Mouse (Mus musculus) midbrain, embryonic 16.5 days (tissue): ENCODE data around the gene S1pr1. TPM values are rescaled to one million over a fixed set of nuclear protein-coding genes. Genes with fewer than 3 reads are reported as not detected.

ENCODE experiments used
- ATAC-seq: fragments of 200-750 bp; cut with Nextera tagmentation; 2 replicates; pipeline ENCODE4 v1.8.0; 2017; ENCODE audit warnings: moderate TSS enrichment
- H3K27ac ChIP-seq: fragments of 300-500 bp; sonication (generic); 2 replicates; pipeline ENCODE4 v1.5.1; 2014; ENCODE audit warnings: mild to moderate bottlenecking, low read length, mixed read lengths
- H3K27me3 ChIP-seq: fragments of 300-500 bp; sonication (generic); 2 replicates; pipeline ENCODE4 v1.6.1; 2014; ENCODE audit warnings: low read depth, low read length, mixed read lengths; ENCODE audit not compliant: control insufficient read depth, insufficient read depth
- H3K36me3 ChIP-seq: fragments of 300-500 bp; sonication (generic); 2 replicates; pipeline ENCODE4 v1.6.1; 2014; ENCODE audit warnings: mild to moderate bottlenecking, low read length, moderate library complexity, mixed read lengths; ENCODE audit not compliant: control insufficient read depth, insufficient read depth
- H3K4me1 ChIP-seq: fragments of 300-500 bp; sonication (generic); 2 replicates; pipeline ENCODE4 v1.6.1; 2014; ENCODE audit warnings: mild to moderate bottlenecking, low read length, mixed read lengths; ENCODE audit not compliant: control insufficient read depth, insufficient read depth
- H3K4me2 ChIP-seq: fragments of 300-500 bp; sonication (generic); 2 replicates; pipeline ENCODE4 v1.6.1; 2014; ENCODE audit warnings: mild to moderate bottlenecking, low read length, mixed read lengths
- H3K4me3 ChIP-seq: fragments of 300-500 bp; sonication (generic); 2 replicates; pipeline ENCODE4 v1.5.1; 2014; ENCODE audit warnings: low read depth, mild to moderate bottlenecking, low read length, moderate library complexity, mixed read lengths
- H3K9ac ChIP-seq: fragments of 300-500 bp; sonication (generic); 2 replicates; pipeline ENCODE4 v1.6.1; 2014; ENCODE audit warnings: low read depth, low read length, mixed read lengths
- H3K9me3 ChIP-seq: fragments of 300-500 bp; sonication (generic); replicated peaks from 2 replicates; pipeline ENCODE4 v1.6.1; 2014; ENCODE audit warnings: mild to moderate bottlenecking, low read length, mixed read lengths; ENCODE audit not compliant: control insufficient read depth, poor library complexity, severe bottlenecking
- WGBS: fragments of 180-500 bp; shearing (Covaris S2); extraction: QIAGEN DNeasy Blood & Tissue Kit; methylation state at CpG from one replicate; pipeline ENCODE4 v1.1.7; 2014; 5-methylcytosine and 5-hydroxymethylcytosine counted together
- polyA plus RNA-seq: library from polyadenylated mRNA; unstranded; fragments of >200 nt; fragmentation: Nextera tagmentation; extraction: Ambion mirVana; gene quantifications from 2 replicates; pipeline ENCODE4 v1.2.1, GENCODE M21; 2015

Gene S1pr1
- polyA plus RNA-seq, 1 experiment from 2014 or later = 29.9 TPM

- no peak overlapping the region for H3K27ac ChIP-seq
- no peak overlapping the region for H3K4me2 ChIP-seq
- H3K9me3 ChIP-seq = no peaks in the 10 kb centered on the region
- no peak overlapping the region for H3K9ac ChIP-seq
- no peak overlapping the region for H3K4me3 ChIP-seq
- ATAC-seq = no peak
- no peaks in the 10 kb centered on the region for H3K36me3 ChIP-seq
- no peaks in the 10 kb centered on the region for H3K27me3 ChIP-seq
- WGBS = 96% methylated on average over 11 of the region's 11 CpGs
- H3K4me1 ChIP-seq = no peaks in the 10 kb centered on the region
Observed at GRCm38 (mm10) chr3:115745088-115745487, 30.2 kb upstream of the S1pr1 start.

GRCm38 (mm10) chr3:115738524-115738923 is 23.7 kb upstream of the S1pr1 start:
- H3K4me1 ChIP-seq = 0 out of 2 replicates have a peak, but pooled peaks cover 4% of the 10 kb centered on the region
- no peak overlapping the region for H3K4me3 ChIP-seq
- no peak overlapping the region for H3K4me2 ChIP-seq
- no peak overlapping the region for H3K27ac ChIP-seq
- no peaks in the 10 kb centered on the region for H3K27me3 ChIP-seq
- 38% methylated on average over 2 of the region's 2 CpGs for WGBS
- no peaks in the 10 kb centered on the region for H3K9me3 ChIP-seq
- 0 out of 2 replicates have a peak, but pooled peaks have one; percentile 56 for ATAC-seq
- H3K9ac ChIP-seq = no peak overlapping the region
- no peaks in the 10 kb centered on the region for H3K36me3 ChIP-seq

GRCm38 (mm10) chr3:115737785-115738318 is 23.0 kb upstream of the S1pr1 start:
- Histone ChIP-seq H3K36me3 (no peaks in the 10 kb centered on the region), H3K27me3 (no peaks in the 10 kb centered on the region), H3K9ac (no peak overlapping the region), H3K27ac (no peak overlapping the region), H3K4me3 (no peak overlapping the region), H3K9me3 (no peaks in the 10 kb centered on the region), H3K4me1 (0 out of 2 replicates have a peak, but pooled peaks cover 4% of the 10 kb centered on the region), H3K4me2 (no peak overlapping the region)
- 26% methylated on average over 11 of the region's 11 CpGs for WGBS
- peak; percentile 60; the same call in 1 of the 2 replicates for ATAC-seq

- Histone ChIP-seq H3K4me3 (no peak overlapping the region), H3K9ac (no peak overlapping the region), H3K4me2 (no peak overlapping the region), H3K36me3 (no peaks in the 10 kb centered on the region), H3K27ac (no peak overlapping the region), H3K4me1 (0 out of 2 replicates have a peak, but pooled peaks cover 4% of the 10 kb centered on the region), H3K9me3 (no peaks in the 10 kb centered on the region), H3K27me3 (no peaks in the 10 kb centered on the region)
- WGBS = 85% methylated on average over 3 of the region's 3 CpGs
- ATAC-seq = no peak
Observed at GRCm38 (mm10) chr3:115735540-115735939, 20.7 kb upstream of the S1pr1 start.

GRCm38 (mm10) chr3:115734841-115735240 is 20.0 kb upstream of the S1pr1 start:
- no peak for ATAC-seq
- WGBS = 82% methylated on average over 3 of the region's 3 CpGs

GRCm38 (mm10) chr3:115730336-115730735 is 15.5 kb upstream of the S1pr1 start:
- H3K27me3 ChIP-seq = no peaks in the 10 kb centered on the region
- H3K9ac ChIP-seq = no peak overlapping the region
- WGBS = 96% methylated on average over 7 of the region's 7 CpGs
- no peak overlapping the region for H3K4me3 ChIP-seq
- H3K27ac ChIP-seq = no peak overlapping the region
- H3K36me3 ChIP-seq = no peaks in the 10 kb centered on the region
- ATAC-seq = no peak
- no peaks in the 10 kb centered on the region for H3K9me3 ChIP-seq
- H3K4me2 ChIP-seq = no peak overlapping the region
- no peaks in the 10 kb centered on the region for H3K4me1 ChIP-seq

More at GRCm38 (mm10) chr3:115734841-115735240, 20.0 kb upstream of the S1pr1 start:
- Histone ChIP-seq H3K36me3 (no peaks in the 10 kb centered on the region), H3K4me2 (no peak overlapping the region), H3K27me3 (no peaks in the 10 kb centered on the region), H3K4me3 (no peak overlapping the region), H3K27ac (no peak overlapping the region), H3K4me1 (0 out of 2 replicates have a peak, but pooled peaks cover 4% of the 10 kb centered on the region), H3K9me3 (no peaks in the 10 kb centered on the region), H3K9ac (no peak overlapping the region)

- 65% methylated on average over 7 of the region's 7 CpGs for WGBS
- no peak overlapping the region for H3K9ac ChIP-seq
- no peaks in the 10 kb centered on the region for H3K9me3 ChIP-seq
- no peak overlapping the region for H3K27ac ChIP-seq
- H3K4me2 ChIP-seq = no peak overlapping the region
- H3K27me3 ChIP-seq = no peaks in the 10 kb centered on the region
- no peak overlapping the region for H3K4me3 ChIP-seq
- H3K4me1 ChIP-seq = no peaks in the 10 kb centered on the region
- ATAC-seq = no peak
- no peaks in the 10 kb centered on the region for H3K36me3 ChIP-seq
Observed at GRCm38 (mm10) chr3:115729187-115729586, 14.3 kb upstream of the S1pr1 start.

GRCm38 (mm10) chr3:115728211-115728610 is 13.3 kb upstream of the S1pr1 start:
- 39% methylated on average over 3 of the region's 3 CpGs for WGBS
- Histone ChIP-seq H3K9ac (no peak overlapping the region), H3K4me3 (no peak overlapping the region), H3K9me3 (no peaks in the 10 kb centered on the region), H3K4me2 (no peak overlapping the region), H3K27ac (no peak overlapping the region), H3K27me3 (no peaks in the 10 kb centered on the region), H3K4me1 (no peaks in the 10 kb centered on the region), H3K36me3 (no peaks in the 10 kb centered on the region)
- no peak for ATAC-seq

GRCm38 (mm10) chr3:115718886-115719285 is 4.0 kb upstream of the S1pr1 start:
- no peaks in the 10 kb centered on the region for H3K9me3 ChIP-seq
- WGBS = 80% methylated on average over 6 of the region's 6 CpGs
- no peak overlapping the region for H3K4me2 ChIP-seq
- peaks cover 5% of the 10 kb centered on the region; the same call in 1 of the 2 replicates for H3K4me1 ChIP-seq
- no peaks in the 10 kb centered on the region for H3K27me3 ChIP-seq
- H3K27ac ChIP-seq = no peak overlapping the region
- no peak overlapping the region for H3K4me3 ChIP-seq
- no peak for ATAC-seq
- no peaks in the 10 kb centered on the region for H3K36me3 ChIP-seq
- no peak overlapping the region for H3K9ac ChIP-seq
